Mouse (Mus musculus) gastrocnemius, adult 2 months (tissue): Measurements from ENCODE around the gene Hist1h2bh. TPM values are rescaled to one million over a fixed set of nuclear protein-coding genes. Genes with fewer than 3 reads are reported as not detected.
A peak's percentile ranks its signal among the peaks of the same experiment; 100 is the strongest.

Experiments
- DNase-seq: peaks from one replicate; pipeline ENCODE4 v3.0.0; 2022
- H3K27ac ChIP-seq: fragments of 200-600 bp; 2 replicates; pipeline ENCODE4 v1.8.1; 2022; ENCODE audit warnings: mild to moderate bottlenecking
- H3K4me3 ChIP-seq: fragments of 200-600 bp; 2 replicates; pipeline ENCODE4 v1.8.1; 2022; ENCODE audit warnings: mild to moderate bottlenecking, moderate library complexity
- CTCF ChIP-seq: fragments of 200-600 bp; IDR thresholded peaks from 2 replicates; pipeline ENCODE4 v1.8.1; 2022; ENCODE audit warnings: antibody characterized with exemption, mild to moderate bottlenecking, moderate library complexity
- intact Hi-C: fragments of 180-260 bp; cut with DNase I; formaldehyde crosslinking; loops from one replicate; pipeline ENCODE4 v1.15.1; 2025
- total RNA-seq, 2 experiments: library from RNA; stranded (reverse); gene quantifications; 2 replicates each; pipeline ENCODE4 v1.2.3; 2021

Hist1h2bh gene
- total RNA-seq, 2 experiments from 2014 or later, result 0.94 to 1.0 TPM

DNA sequence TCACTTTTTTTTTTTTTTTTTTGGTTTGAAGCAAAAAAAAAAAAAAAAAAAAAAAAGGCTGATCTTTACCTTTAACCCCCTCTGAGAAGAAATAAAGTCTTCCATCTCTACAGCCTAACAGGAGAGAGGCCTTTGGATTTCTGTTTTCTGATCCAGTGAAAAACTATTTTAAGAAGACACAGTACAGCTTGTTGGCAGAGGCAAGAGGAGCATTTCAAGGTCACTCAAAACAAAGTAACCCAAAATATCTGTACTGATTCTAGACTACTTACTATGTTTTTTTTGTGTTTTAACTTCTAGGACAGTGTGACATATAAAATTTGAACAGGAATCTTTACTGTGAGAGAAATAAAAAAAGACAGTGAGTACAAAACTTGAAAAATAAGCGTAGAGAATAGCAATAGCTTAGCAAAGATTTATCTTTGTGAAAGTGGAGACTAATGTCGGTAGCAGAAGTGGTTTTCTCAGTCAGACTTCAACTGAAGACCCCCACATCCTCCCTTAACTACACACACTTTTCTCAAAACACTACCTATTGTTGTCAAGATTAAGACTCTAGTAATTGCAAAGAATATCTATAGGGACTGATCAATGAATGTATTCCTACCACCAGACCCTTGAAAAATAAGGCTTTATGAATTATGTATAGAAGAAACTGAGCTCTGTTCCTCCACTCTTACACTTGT, 13.6 kb downstream of the Hist1h2bh start:
- DNase-seq, result no peak
- intact Hi-C loops, result loop anchor here (5.0 kb wide), 2 partner anchors 53 to 1817 kb away; partner anchors contain the start of gene Hist1h4d
- TF ChIP-seq CTCF, result no peak
- peak overlapping the region; percentile 95 for H3K27ac ChIP-seq
- H3K4me3 ChIP-seq, result peak overlapping the region; percentile 91

DNA sequence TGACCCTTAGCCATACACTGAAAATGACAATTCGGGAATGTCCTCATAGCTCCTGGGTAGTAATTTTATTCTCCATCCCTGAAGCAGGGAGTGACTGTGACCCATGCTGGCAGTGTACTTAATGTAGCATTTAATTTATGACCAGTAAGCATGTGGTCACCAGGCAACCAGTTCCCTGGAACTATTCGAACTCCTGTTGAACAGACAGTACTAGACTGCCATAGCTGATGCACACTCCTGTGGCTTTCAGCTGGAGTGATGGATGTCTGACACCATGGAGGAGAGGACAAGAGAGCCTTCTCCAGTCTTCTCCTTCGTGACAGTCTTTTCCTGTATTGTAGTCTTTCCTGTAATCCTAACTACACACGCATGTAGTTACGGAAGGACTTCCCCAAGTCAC, 14.2 kb downstream of the Hist1h2bh start:
- Histone ChIP-seq H3K27ac (no peak overlapping the region), H3K4me3 (no peak overlapping the region)
- no peak for DNase-seq
- no peak for TF ChIP-seq CTCF
- intact Hi-C loops, result no loop called here

DNA sequence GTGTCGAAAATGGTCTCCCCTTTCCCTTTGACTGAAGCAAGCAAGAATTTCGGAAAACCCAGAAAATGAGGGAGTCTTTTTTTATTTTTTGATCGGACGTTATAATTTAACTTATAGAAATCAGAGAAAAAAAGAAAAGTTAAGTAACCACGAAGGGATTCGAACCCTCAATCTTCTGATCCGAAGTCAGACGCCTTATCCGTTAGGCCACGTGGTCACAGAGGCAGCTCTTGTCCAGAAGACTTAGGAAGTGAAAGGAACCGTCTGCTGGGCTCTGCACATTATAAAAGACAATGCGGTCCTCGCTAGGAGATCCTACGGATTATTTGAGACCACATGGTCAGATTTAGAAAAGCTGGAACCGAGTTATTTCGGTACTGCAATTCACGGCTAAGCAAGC, 16.9 kb downstream of the Hist1h2bh start:
- Histone ChIP-seq H3K4me3 (peak overlapping the region; percentile 73), H3K27ac (peak overlapping the region; percentile 20; the same call in 1 of the 2 replicates)
- intact Hi-C loops, result no loop called here
- DNase-seq, result peak; percentile 85
- no peak for TF ChIP-seq CTCF

DNA sequence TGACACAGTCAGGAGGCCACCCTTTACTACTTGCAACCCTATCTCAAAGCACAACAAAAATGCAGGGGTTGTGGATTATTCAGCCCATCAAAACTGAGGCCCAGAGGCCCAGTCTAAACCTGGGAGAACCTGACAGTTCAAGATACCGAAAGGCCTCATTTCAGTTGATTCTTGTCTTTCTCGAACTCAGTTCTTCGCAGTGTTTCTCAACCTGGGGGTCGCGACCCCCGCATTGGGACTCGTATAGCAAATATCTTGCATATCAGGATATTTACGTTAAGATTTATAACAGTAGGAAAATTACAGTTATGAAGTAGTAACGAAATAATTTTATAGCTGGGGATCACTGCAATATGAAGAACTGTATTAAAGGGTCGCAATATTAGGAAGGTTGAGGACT, 17.3 kb downstream of the Hist1h2bh start:
- Histone ChIP-seq H3K4me3 (peak overlapping the region; percentile 73), H3K27ac (no peak overlapping the region)
- DNase-seq, result no peak
- TF ChIP-seq CTCF, result no peak
- intact Hi-C loops, result no loop called here

DNA sequence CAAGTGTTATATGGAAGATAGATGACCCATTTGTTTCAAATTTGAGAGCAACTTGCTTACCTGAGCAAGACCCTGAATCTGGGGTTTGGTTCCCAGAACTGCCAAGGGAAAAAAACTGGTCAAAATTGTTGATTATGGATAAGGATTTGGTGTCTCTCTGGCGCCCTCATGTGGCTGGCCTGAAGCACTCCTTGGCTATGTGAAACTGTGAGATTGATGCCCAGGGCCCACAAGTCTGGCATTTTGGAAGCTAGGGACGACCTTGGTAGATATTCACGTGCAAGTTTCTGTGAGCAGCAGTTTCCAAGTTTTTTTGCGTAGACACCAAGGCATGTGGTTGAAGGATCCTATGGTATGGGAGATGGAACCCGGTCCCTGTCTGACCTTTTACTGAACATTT, 18.5 kb downstream of the Hist1h2bh start:
- intact Hi-C loops, result loop anchor here (5.0 kb wide), 1 partner anchor 73 kb away; no protein-coding TSS in a partner anchor
- H3K27ac ChIP-seq, result no peak overlapping the region
- no peak overlapping the region for H3K4me3 ChIP-seq
- DNase-seq, result peak; percentile 76
- peak; percentile 97 for TF ChIP-seq CTCF

DNA sequence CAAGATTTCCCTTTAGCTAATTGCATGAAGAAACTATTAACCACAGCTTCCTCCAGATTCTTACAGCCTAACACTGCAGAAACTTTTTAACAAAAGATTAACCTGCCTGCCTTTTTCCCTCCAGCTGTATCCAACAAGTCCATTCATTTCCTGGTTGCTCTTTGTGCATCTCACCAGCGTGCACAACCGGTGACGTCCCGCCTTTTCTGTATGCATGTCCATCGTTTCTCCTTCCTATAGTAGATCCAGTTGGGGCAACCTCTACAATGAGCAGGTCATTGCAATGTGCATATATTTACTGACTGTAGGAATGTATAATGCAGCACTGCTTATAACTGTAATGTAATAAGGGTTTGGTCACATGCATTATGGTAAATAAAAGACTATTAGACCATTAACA, 19.2 kb downstream of the Hist1h2bh start:
- TF ChIP-seq CTCF, result no peak
- Histone ChIP-seq H3K27ac (no peak overlapping the region), H3K4me3 (no peak overlapping the region)
- DNase-seq, result no peak
- intact Hi-C loops, result loop anchor here (5.0 kb wide), 1 partner anchor 73 kb away; no protein-coding TSS in a partner anchor

- intact Hi-C loops, result loop anchor here (5.0 kb wide), 1 partner anchor 76 kb away; no protein-coding TSS in a partner anchor
- Histone ChIP-seq H3K27ac (no peak overlapping the region), H3K4me3 (peak overlapping the region; percentile 47)
- peak; percentile 76 for DNase-seq
- no peak for TF ChIP-seq CTCF
These were observed 21.5 kb downstream of the Hist1h2bh start for GRCm38 (mm10) chr13:23521703-23522102.

- Histone ChIP-seq H3K4me3 (peak overlapping the region; percentile 78), H3K27ac (peak overlapping the region; percentile 50)
- no peak for TF ChIP-seq CTCF
- DNase-seq, result peak; percentile 71
- intact Hi-C loops, result loop anchor here (2.0 to 10.0 kb wide), 3 partner anchors 83 to 1575 kb away; partner anchors contain the start of gene Zfp184
These were observed 23.8 kb downstream of the Hist1h2bh start for GRCm38 (mm10) chr13:23519416-23519815.

GRCm38 (mm10) chr13:23518885-23519284, 24.3 kb downstream of the Hist1h2bh start:
- intact Hi-C loops, result loop anchor here (2.0 to 10.0 kb wide), 3 partner anchors 82 to 1574 kb away; partner anchors contain the start of gene Zfp184
- peak; percentile 64 for DNase-seq
- no peak for TF ChIP-seq CTCF
- Histone ChIP-seq H3K27ac (peak overlapping the region; percentile 70), H3K4me3 (peak overlapping the region; percentile 78)

DNA sequence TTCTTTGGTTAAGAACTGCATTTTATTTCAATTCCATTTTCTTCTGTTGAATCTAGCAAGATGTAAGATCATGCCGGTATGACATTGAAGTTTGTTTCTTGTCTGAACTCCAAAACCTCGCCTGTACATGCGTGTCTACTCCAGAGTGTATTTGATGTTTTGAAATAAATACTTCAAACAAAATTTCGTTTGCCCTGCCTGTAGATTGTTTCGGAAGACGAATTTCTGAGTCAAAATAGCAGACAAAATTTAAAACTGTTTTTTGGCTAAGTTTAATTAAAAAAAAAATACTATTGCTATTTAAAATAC, 24.9 kb downstream of the Hist1h2bh start:
- Histone ChIP-seq H3K27ac (peak overlapping the region; percentile 70), H3K4me3 (peak overlapping the region; percentile 78)
- intact Hi-C loops, result loop anchor here (2.0 to 10.0 kb wide), 3 partner anchors 81 to 1573 kb away; partner anchors contain the start of gene Zfp184
- no peak for DNase-seq
- TF ChIP-seq CTCF, result no peak

- peak overlapping the region; percentile 82 for H3K27ac ChIP-seq
- peak overlapping the region; percentile 78 for H3K4me3 ChIP-seq
- peak; percentile 85 for DNase-seq
- TF ChIP-seq CTCF, result no peak
- intact Hi-C loops, result loop anchor here (2.0 to 10.0 kb wide), 4 partner anchors 71 to 1573 kb away; partner anchors contain the start of gene Zfp184
These were observed 25.4 kb downstream of the Hist1h2bh start for GRCm38 (mm10) chr13:23517603-23518294.

- intact Hi-C loops, result loop anchor here (2.0 to 10.0 kb wide), 3 partner anchors 70 to 1572 kb away; partner anchors contain the start of gene Zfp184
- Histone ChIP-seq H3K27ac (peak overlapping the region; percentile 82), H3K4me3 (peak overlapping the region; percentile 78)
- TF ChIP-seq CTCF, result no peak
- DNase-seq, result peak; percentile 71
These were observed 26.2 kb downstream of the Hist1h2bh start for GRCm38 (mm10) chr13:23516822-23517602.
